Mouse (Mus musculus): ENCODE results near the gene Thsd4.

Gene Thsd4

DNA sequence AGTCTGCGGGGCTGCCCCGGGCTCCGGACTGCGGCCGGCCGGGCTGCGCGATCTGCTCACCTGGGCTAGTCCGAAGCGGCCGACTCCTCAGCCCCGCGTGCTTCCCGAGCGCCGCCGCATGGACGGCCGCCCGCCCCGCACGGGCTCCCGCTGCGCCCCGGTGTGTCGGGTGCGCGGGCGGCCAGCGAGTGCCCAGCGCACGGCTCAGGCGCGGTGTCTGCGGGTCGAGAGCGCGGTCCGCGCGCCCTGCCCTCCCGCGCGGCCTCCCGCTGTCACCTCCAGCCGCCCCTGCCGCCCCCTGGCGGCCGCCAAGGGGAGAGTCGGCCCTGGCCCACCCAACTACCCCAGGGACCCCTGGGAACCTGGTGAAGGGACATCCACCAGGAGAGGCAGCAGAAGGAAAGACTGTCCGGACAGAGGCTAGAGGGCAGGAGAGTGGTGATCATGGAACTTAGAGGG lies at the start of gene Thsd4:
Thsd4 (minus strand) TSS at position 241 of the 459 bp plus-strand sequence.
- DNase-seq (ENCODE audit: low spot score), result peak; percentile 14

DNA sequence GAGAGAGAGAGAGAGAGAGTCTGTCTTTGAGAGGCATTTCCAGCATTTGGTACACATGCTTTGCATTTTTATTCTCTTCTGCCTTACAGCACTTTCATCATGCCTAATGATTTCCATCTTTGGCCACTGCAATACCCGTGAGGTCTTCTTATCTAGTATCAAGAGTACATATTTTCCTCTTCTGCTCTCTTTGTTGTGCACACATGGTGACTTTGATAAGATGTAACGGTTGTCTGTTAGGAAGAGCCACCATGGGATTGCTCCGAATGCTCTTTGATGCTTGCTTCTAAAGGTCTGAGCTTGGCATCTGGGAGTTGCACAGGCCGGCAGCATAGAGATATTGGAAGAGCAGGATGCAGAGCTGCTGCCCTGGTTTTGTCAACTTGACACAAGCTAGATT lies 49.2 kb upstream of the Thsd4 start:
- DNase-seq (ENCODE audit: low spot score), result no peak

DNA sequence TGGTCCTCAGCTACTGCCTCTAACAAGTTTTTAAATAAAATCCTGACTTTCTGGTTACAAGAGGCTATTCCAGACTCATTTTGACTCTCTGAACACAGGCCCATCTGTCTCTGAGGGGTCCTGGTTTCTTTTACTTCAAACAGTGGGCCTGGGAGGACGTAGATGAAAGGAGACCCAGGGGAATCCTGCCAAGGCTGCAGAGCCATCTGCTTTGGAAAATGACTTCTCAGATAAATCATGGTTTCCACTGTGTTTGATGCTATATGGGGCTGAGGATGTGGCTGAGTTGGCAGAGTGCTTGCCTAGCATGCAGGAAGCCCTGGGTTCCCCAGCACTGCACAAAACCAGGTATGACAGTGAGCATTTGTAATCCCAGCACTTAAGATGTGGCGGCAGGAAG lies 47.5 kb upstream of the Thsd4 start:
- no peak for DNase-seq (ENCODE audit: low spot score)

DNA sequence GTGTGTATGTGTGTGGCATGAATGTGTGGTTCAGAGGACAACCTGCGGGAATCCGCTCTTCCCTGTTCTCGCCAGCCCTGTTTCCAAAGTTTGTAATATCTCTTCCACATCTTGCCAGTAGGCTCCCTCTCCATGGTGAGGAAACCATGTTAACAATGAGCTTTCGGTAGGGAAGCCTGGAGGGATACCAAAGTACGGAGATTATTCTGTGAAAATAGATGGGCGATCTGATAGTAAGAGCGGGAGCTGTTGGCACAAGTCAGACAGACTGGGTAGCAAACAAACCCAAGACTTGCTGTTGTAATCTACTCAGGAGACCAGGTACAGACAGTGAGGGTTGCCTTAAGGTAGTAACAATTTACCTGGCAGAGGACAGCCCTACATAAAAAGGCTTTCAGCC lies 42.0 kb upstream of the Thsd4 start:
- DNase-seq (ENCODE audit: low spot score), result no peak

DNA sequence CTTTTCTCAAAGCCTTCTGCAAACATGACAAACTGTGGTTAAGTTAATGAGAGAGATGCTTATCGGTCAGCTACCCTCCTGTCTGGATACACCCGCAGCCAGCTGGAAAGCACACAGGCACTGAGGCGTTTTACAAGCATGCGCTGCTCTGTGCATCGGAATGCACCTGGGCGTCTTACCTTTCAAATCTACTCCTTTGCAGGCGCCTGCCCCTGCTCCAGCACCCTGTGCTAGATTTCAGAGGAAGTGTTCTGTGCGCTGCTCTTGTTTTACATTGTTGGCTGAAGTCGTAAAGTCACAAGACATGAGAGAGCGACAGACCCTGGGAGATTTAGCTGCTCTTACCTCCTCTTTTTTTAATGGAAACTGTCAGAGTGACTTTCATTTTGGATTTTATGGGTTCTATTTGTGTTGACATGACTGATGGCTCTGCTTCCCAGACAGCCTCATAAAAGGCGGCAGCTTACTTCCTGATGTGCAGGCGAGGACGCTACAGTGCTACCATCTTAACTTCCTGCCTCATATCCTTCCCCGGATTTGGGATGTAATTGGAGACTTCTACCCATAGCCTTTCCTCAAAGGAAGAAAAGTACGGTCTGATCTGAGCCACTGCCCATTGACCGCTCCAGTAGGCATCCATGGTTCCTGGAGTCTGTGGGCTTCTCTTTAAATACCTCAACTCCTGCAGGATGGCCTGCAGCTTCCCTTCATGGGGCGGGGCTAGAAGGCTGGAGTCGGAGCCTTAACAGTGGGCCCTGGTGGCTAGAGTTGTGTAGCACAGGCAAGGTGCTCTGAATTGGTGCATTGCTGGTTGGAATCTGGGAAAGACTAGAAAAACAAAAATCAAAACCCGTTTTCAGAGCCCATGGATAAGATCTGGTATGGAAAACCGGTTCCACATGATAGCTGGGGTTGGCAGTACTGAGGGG lies 40.9 kb upstream of the Thsd4 start:
- DNase-seq (ENCODE audit: low spot score), result no peak

DNA sequence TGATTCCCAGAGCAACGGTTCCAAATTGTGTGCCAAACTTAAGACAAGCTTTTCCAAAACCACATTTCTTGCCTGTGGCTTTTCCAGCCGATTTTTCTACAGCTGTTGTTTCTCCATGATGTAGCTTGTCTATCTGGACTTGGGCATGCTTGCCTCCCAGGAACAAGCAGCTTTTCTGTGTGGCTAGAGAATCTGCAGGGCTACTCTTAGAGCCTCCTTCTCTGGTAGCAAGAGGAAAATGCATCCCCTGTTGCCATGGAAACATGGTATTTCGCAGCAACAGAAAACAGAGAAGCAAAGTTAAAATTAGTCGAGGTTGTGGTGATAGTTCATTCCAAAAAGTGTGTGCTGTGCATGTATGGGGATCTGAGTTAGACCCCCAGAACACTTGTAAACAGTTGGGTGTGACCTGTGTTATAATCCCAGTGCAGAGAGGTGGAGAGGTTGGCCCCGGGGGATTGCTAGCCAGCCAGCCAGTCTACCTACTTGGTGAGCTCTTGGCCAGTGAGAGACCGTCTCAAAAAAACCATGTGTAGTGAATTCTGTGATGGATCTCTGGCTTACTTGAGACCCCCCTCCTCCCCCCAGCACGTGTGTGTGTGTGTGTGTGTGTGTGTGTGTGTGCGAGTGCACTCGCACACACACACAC lies 39.9 kb upstream of the Thsd4 start:
- peak; percentile 39 for DNase-seq (ENCODE audit: low spot score)

DNA sequence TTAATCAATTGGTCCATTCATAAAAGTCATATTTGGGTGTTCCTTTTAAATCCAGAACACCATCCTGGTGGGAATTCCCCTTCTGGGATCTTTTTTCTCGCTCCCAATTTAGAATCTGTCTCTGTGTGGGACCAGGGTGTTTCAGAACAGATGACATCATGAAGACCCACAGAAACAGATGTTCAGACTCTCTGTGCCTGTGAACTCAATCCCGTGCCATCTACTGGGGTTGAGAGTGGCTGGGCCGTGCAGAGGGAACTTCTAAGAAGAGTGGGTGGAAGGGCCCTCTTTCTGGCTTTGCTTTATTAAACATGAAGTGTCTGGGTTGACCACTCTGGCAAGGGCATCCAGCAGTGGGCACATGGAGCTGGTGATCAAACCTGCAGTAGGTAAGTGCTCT lies 36.7 kb upstream of the Thsd4 start:
- no peak for DNase-seq (ENCODE audit: low spot score)

DNA sequence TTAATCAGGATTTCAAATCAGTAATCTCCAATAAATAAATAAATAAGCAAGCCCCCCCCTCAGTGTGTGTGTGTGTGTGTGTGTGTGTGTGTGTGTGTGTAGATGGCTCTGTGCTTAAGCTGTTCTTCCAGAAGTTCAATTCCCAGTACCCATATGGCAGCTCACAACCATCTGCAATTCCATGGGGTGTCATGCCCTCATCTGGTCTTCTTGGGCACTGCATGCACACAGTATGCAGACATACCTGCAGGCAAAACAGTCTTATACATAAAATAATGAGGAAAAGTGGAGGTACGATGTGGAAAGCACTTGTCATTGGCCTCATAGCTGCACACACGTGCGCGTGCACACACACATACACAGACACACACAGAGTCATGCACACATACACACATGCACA lies 29.4 kb upstream of the Thsd4 start:
- DNase-seq (ENCODE audit: low spot score), result no peak

DNA sequence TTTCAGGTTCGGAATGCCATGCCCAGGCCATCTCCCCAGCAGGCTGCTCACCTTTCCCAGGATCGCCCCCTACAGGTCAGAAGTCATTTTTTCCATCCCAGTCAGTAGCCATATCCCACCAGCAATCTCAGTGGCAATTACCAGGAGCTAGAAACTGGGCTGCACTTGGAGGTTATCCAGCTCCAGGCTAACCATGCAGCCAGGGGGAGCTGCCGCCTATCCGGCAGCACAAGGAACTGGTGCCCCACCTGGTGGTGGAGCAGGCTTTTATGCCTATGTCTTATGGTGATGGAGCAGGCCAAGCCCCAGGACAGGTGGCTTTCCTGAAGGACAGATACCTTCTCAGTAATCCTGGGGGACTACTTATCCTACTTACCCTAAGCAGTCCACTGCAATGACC lies 26.3 kb upstream of the Thsd4 start:
- peak; percentile 35 for DNase-seq (ENCODE audit: low spot score)

DNA sequence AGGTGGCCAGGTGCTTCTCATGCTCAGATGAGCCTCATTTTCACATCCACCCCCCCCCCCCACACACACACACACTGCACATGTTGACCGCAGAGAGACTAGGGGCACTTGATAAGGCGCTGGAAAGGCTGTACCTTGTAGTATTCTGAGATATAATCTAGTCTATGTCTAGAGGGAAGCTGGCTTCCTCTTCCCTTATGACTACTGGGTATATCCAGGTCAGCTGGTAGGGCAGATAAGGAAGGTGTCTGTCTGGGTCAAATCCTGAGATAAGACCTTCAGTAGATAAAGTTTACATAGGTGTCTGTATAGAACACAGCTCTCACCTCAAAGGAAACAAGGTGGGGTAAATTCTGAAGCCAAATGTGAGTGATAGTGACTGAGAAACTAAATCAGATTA lies 24.3 kb upstream of the Thsd4 start:
- DNase-seq (ENCODE audit: low spot score), result no peak

DNA sequence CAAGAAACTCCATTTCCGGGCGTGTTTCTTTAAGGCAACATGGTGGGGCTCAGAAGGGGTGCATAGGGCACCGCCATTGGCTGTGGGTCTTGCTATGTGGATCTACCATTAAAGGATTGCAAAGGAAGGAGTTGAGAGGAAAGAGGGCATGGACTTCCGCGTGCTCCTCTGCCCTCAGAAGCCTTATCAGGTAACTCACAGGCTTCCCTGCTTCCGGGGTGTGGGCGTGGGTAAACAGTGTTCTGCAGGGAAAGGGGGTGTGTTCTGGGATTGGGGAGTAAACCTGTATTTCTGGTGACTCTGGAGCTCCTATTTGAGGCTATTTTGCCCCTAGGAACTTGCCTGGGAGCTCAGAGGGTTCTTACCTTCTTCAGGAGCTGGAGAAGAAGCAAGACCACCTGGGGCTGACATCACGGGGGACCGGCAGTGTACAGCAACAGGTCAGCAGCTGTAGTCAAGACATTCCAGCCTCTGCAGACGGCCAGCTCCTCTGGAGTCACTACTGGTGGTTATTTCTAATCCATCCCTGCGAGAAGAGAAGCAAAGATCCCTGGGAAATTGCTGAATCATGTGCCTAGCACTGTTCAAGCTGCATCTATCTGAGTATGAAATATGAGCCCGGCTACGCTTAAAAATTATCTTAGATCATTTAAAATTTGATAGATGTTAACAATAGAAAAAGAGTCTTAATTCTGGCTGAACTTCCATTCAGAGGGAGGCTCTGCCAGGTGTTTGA lies 23.7 kb upstream of the Thsd4 start:
- no peak for DNase-seq (ENCODE audit: low spot score)

DNA sequence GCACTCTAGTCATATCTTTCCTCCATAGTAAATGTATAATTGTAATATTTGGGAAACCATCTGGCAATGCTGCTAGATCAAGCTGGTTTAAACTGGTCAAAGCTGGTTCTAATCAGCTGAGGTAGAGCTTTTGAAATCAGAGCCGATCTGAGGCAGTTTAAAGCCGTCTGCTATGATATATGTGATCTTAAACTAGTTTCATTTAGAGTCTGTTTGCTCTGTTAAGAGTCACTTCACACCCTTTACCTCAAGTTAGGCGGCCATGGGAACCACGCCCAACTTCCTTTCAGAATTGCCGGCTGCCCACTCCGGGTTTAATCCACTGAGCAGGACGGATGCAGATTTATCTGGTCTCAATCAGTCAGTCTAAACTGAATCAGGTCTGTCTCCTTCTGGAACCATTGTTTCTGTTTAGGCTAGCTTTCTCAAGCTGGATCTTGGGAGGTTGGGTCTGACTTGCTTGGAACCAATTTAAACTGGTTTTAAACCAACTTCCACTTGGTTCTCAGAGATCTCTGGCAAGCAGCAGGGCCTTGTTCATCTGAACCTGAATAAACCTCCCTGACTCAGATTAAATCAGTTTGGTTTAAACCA lies 21.7 kb upstream of the Thsd4 start:
- DNase-seq (ENCODE audit: low spot score), result no peak

DNA sequence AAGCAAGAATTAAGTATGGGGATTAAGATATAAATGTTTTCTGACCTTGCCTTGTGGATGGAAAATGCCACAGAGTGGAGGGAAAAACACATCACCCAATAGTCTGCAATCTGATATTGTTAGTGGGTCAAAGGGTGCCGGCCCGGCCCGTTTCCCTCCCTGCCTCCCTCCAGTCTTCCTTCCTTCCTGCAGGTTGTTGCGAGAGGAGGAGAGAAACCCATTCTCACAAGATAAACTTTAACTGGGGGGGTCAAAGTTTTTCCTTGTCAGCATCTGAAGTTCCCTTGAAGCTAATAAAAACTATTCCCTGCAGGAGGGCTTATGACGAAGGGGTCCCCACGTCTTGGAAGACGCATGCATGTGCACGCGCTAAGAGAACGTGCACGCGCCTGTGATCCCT lies 8.5 kb upstream of the Thsd4 start:
- DNase-seq (ENCODE audit: low spot score), result no peak

DNA sequence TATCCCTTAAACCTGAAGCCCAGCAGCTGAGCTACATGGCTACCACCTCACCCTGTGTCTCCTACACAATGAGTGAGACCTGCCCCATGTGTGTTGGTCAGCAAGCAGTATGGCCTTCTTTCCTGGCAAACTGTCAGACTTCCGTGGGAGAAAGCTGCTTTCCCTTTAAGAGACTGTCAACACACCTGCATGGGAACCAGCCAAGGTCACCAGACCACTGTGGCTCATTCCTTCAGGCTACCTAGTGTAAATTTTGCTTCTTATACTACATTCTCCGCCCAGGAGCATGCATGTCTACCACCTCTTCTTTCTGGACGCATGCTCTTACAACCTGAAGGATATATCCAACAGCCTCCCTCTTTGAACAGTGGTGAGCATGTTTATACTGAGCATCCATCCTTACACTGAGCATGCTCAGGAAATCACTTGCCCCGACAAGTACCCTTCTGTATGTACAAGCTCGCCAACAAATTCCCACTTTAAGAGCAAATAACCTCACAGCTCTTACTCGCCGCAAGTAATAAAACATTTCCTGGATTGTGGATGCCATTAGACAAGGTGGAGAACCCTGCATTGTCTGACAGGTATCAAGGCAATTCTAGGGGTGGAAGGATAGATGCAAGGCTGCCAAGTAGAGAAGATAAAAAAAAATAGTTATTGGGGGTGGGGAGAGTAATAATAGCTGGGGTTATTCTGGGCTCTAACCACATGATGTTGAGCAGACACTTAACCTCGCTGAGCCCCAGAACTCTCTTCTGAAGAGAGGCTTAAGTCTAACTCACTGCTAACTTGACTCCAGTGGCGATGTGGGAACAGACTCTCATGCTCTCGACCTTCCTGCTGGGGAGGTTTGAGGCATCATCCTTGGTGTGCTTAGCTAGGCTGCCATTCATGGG lies 7.8 kb upstream of the Thsd4 start:
- no peak for DNase-seq (ENCODE audit: low spot score)

DNA sequence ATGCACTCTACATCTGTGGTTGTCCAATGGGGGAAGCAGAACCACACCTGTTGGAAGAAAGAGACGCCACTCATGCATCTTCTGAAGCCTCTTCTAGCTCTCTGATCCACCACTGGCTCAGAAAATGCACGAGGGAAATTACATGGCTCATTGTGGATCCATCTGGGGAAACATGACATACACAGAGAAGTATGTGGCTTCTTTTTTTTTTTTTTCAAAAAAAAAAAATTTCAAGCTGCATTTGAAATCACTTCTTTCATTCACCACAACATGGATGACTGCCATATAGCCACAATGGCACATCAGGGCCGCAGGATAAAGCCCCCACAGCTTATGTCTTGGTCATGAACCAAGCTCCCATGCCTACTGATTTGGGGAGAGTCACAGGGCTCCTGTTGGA lies 6.4 kb upstream of the Thsd4 start:
- no peak for DNase-seq (ENCODE audit: low spot score)

DNA sequence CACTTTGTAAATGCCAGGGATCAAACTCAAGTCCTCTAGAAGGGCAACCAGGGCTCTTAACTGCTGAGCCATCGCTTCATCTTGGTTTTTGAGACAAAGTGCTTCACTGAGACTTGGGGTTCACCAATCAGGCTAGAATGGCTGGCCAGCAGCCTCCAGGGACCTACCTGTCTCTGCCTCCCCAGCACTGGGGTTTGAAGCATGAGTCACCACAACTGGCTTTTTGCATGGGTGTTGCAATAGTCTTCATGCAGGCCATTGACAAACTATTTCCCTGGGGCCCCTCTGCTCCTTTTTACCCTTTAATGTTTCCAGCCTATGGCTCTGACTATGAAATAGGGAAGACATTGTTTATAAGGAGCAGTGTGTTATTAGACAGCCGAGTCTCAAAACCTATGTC lies 6.0 kb upstream of the Thsd4 start:
- DNase-seq (ENCODE audit: low spot score), result no peak

DNA sequence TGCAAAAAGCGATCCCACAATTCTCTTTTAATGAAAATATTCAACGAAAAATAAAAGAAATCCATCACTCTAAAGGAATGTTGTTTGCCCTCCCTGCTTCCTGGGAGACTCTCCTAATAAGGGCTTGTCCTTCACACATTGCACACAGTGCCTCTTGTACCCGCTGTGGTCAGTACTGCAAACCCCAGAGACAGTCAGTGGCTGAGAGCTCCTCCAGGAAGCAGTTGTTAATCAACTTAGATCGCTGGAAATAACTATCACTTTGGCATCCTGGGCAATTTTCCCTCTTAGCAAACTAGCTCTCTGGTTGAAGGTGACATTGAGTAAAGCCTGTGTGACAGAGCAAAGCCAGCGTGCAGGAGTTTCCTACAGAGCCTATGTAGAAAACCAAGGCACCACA lies 5.2 kb upstream of the Thsd4 start:
- DNase-seq (ENCODE audit: low spot score), result no peak

DNA sequence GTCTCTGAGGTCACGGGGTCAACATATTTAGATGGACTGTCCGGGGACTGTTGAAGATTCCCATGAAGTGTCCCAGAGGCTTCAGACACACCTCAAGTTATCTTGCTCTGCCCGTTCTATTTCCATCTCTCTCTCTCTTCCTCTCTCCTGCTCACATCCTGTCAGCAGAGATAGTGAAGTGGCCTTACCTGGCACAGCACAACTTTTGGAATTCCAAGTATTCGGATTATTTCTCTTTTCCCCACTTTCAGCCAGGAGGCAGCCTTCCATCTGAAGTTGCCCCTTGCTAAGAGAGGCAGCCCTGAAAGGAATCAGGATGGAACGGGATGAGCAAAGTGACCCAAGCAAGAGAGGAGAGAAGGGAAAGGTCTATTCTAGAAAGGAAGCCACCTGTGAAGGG lies 4.3 kb upstream of the Thsd4 start:
- no peak for DNase-seq (ENCODE audit: low spot score)

DNA sequence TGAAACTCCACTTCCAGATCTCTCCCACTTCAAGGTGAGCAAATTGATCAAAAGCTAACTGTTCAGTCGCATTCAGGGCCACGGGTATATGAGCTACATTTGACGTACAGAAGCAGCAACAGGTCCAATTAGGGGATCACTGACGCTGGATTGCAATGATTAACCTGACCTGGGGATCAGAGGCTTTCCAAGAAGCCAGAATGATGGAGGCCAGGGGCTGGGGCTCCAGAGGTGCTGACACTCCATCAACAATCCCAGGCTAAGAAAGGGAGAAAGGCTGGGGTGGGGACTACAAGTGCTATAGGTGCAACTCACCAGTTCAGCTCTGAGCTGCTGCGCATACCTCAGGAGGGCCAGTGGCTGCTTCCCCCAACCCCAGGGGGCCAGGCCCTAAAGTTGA lies 703 bp downstream of the Thsd4 start:
- no peak for DNase-seq (ENCODE audit: low spot score)

DNA sequence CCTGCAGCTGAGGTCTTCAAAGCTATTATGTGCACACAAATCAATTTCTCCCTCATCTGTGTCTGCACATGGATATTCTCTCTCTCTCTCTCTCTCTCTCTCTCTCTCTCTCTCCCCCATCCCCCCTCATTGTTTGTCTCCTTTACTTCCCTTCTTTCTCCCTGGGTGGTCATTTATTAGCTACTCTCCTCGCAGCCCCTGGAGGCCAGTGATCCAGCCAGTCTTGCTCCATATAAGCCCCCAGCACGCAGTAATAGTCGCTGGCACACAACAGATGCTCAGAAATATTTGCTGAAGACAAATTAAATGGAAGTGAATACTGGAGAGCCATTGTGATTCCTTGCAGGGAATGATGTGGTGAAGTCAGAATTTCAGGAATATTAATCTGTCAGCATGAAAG lies 2.2 kb downstream of the Thsd4 start:
- no peak for DNase-seq (ENCODE audit: low spot score)

DNA sequence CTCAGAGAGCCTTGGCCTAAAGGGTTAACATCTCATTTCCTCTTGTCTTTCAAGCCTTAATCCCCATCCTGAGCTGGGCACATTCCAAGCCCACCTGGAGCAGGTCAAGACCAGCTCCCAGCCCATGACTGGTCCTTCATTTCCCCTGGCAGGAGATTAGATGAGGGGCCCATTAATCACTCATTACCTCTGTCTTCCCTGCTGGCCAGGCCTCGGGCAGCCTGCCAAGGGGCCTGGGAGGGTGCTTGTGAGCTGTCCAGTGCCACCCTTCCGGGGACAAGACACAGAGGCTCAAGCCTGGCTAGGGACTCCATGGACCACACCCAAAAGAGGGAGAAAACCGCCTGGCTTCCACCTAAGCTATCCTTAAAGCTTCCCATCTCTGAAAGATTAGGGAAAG lies 3.6 kb downstream of the Thsd4 start:
- DNase-seq (ENCODE audit: low spot score), result no peak
